Mouse (Mus musculus) kidney, adult 18-20 months (tissue): ENCODE results near the gene Fam217a.
A peak's percentile ranks its signal among the peaks of the same experiment; 100 is the strongest.
"Not testable (repeated sequence)": the region's sequence is repeated elsewhere in the genome, so short reads cannot be mapped to it uniquely, and the experiment has no call there.

ENCODE experiments used
- DNase-seq: peaks from one replicate; pipeline ENCODE4 v3.0.0; 2021

Gene Fam217a

GRCm38 (mm10) chr13:34924210-34924609 lies at the start of gene Fam217a, which contains the start of gene 4933417A18Rik:
Gene Fam217a, minus strand, starts transcription at chr13:34924310.
Gene 4933417A18Rik, plus strand, starts transcription at chr13:34924409.
- DNase-seq: no peak

- DNase-seq: no peak
These were observed 49.7 kb upstream of the Fam217a start for GRCm38 (mm10) chr13:34973770-34974169.

- peak; percentile 31 for DNase-seq
These were observed 49.0 kb upstream of the Fam217a start for GRCm38 (mm10) chr13:34973149-34973548.

- not testable (repeated sequence) for DNase-seq
These were observed 48.3 kb upstream of the Fam217a start for GRCm38 (mm10) chr13:34972456-34972855.

GRCm38 (mm10) chr13:34965647-34966046 lies 41.5 kb upstream of the Fam217a start:
- not testable (repeated sequence) for DNase-seq

- no peak for DNase-seq
These were observed 40.8 kb upstream of the Fam217a start for GRCm38 (mm10) chr13:34964866-34965265.

GRCm38 (mm10) chr13:34964419-34964818 lies 40.3 kb upstream of the Fam217a start:
- DNase-seq: peak; percentile 42

- peak; percentile 83 for DNase-seq
These were observed 39.6 kb upstream of the Fam217a start, which contains the start of gene Eci3 for GRCm38 (mm10) chr13:34963511-34964397. Gene Eci3, minus strand, starts transcription at chr13:34963810.

GRCm38 (mm10) chr13:34960996-34961770 lies 37.1 kb upstream of the Fam217a start:
- peak; percentile 50 for DNase-seq

GRCm38 (mm10) chr13:34958158-34958557 lies 34.0 kb upstream of the Fam217a start:
- not testable (repeated sequence) for DNase-seq

- DNase-seq: no peak
These were observed 32.8 kb upstream of the Fam217a start for GRCm38 (mm10) chr13:34956901-34957300.

- not testable (repeated sequence) for DNase-seq
These were observed 27.3 kb upstream of the Fam217a start for GRCm38 (mm10) chr13:34951437-34951836.

GRCm38 (mm10) chr13:34942370-34942769 lies 18.3 kb upstream of the Fam217a start:
- no peak for DNase-seq

GRCm38 (mm10) chr13:34934931-34935644 lies 11.0 kb upstream of the Fam217a start:
- no peak for DNase-seq

GRCm38 (mm10) chr13:34916520-34917167 lies 7.5 kb downstream of the Fam217a start:
- peak; percentile 23 for DNase-seq

GRCm38 (mm10) chr13:34914614-34915013 lies 9.5 kb downstream of the Fam217a start:
- DNase-seq: no peak

GRCm38 (mm10) chr13:34892871-34893270 lies 31.2 kb downstream of the Fam217a start:
- DNase-seq: no peak

- no peak for DNase-seq
These were observed 47.6 kb downstream of the Fam217a start for GRCm38 (mm10) chr13:34876481-34876880.

GRCm38 (mm10) chr13:34875741-34876445 lies 48.2 kb downstream of the Fam217a start:
- peak; percentile 77 for DNase-seq

- peak; percentile 94 for DNase-seq
These were observed 48.9 kb downstream of the Fam217a start, which contains the start of gene Prpf4b for GRCm38 (mm10) chr13:34875166-34875710. Gene Prpf4b, plus strand, starts transcription at chr13:34875302.

GRCm38 (mm10) chr13:34874736-34875135 lies 49.4 kb downstream of the Fam217a start:
- peak; percentile 31 for DNase-seq
